Mouse (Mus musculus) cortical plate, adult 2 months (tissue): Measurements from ENCODE around the gene Brwd1. TPM values are rescaled to one million over a fixed set of nuclear protein-coding genes. Genes with fewer than 3 reads are reported as not detected.

Experiments
- H3K27ac ChIP-seq: fragments of 200-500 bp; 2 replicates; pipeline ENCODE4 v1.5.1; 2012; ENCODE audit warnings: low read length, control low read depth, inconsistent platforms; ENCODE audit not compliant: insufficient read depth
- H3K4me1 ChIP-seq: fragments of 200-500 bp; 2 replicates; pipeline ENCODE4 v1.6.1; 2011; ENCODE audit warnings: low read length; ENCODE audit not compliant: control insufficient read depth, insufficient read depth
- H3K4me3 ChIP-seq: fragments of 200-500 bp; 2 replicates; pipeline ENCODE4 v1.5.1; 2011; ENCODE audit warnings: mild to moderate bottlenecking, low read length, control low read depth; ENCODE audit not compliant: insufficient read depth
- CTCF ChIP-seq: fragments of 200-500 bp; IDR thresholded peaks from 2 replicates; pipeline ENCODE4 v1.5.1; 2011; ENCODE audit warnings: mild to moderate bottlenecking, control low read depth, low read length; ENCODE audit not compliant: insufficient read depth; ENCODE audit errors: extremely low read depth
- POLR2A ChIP-seq: fragments of 200-500 bp; IDR thresholded peaks from 2 replicates; pipeline ENCODE4 v1.6.1; 2011; ENCODE audit warnings: mild to moderate bottlenecking, low read length, control low read depth; ENCODE audit not compliant: insufficient read depth; ENCODE audit errors: extremely low read depth
- polyA plus RNA-seq: library from polyadenylated mRNA; depleted of rRNA; stranded (reverse); fragments of >200 nt; gene quantifications from 2 replicates; pipeline ENCODE4 v1.2.3, GENCODE M21; 2012; rRNA removed

Brwd1 gene
- polyA plus RNA-seq, 1 experiment, result 95.0 TPM

DNA sequence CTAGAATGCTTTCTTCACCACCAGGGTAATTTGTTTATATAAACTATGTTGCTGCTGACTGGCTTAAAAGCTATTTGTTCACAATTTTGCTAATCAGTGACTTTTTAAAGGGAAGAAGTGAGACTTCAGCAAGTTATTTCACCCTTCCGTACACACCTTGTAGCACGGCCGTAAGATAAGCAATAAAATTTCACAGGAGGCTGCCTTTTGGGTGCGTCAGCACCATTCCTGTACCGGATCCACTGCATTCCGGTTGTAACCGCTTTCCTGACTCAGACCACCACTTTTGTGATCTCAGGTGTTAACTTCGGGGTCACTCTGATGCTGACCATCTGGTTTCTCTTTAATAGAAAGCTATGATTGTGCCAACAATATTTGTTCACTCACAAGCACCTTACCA lies 124.2 kb downstream of the Brwd1 start:
- no peak overlapping the region for H3K4me3 ChIP-seq
- H3K4me1 ChIP-seq, result no peaks in the 10 kb centered on the region
- H3K27ac ChIP-seq, result no peak overlapping the region
- TF ChIP-seq POLR2A, result no peak
- TF ChIP-seq CTCF, result no peak

- TF ChIP-seq POLR2A (no peak), CTCF (0 out of 2 replicates have a peak, but pooled peaks have one; percentile 17)
- Histone ChIP-seq H3K27ac (no peak overlapping the region), H3K4me3 (no peak overlapping the region), H3K4me1 (no peaks in the 10 kb centered on the region)
Observed at GRCm38 (mm10) chr16:95956618-95957017, 125.7 kb downstream of the Brwd1 start.

- no peak overlapping the region for H3K4me3 ChIP-seq
- H3K4me1 ChIP-seq, result no peaks in the 10 kb centered on the region
- no peak overlapping the region for H3K27ac ChIP-seq
- TF ChIP-seq CTCF (no peak), POLR2A (no peak)
Observed at GRCm38 (mm10) chr16:95955716-95956346, 126.5 kb downstream of the Brwd1 start.

GRCm38 (mm10) chr16:95954341-95954740 lies 128.0 kb downstream of the Brwd1 start:
- H3K27ac ChIP-seq, result no peak overlapping the region
- TF ChIP-seq CTCF (no peak), POLR2A (no peak)
- no peaks in the 10 kb centered on the region for H3K4me1 ChIP-seq
- no peak overlapping the region for H3K4me3 ChIP-seq

DNA sequence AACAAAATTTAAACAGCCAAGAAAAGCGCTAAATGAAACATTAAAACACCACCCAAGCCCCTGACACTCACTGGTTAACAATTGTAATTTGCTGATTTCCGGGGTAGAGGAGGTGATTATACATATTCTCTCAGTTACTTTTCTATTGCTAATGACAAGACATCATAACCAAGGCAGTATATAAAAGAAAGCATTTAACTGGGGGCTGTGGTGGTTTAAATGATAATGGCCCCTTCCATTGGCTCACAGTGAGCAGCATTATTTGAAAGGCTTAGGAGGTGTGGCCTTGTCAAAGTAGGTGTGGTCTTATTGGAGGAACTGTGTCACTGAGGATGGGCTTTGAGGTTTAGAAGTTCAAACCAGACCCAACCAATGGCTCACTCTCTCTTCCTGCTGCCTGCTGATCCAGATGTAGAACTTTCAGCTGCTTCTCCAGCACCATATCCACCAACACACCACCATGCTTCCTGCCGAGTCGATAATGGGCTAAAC lies 129.1 kb downstream of the Brwd1 start:
- no peak for TF ChIP-seq POLR2A
- no peak for TF ChIP-seq CTCF
- Histone ChIP-seq H3K27ac (no peak overlapping the region), H3K4me1 (no peaks in the 10 kb centered on the region), H3K4me3 (no peak overlapping the region)

DNA sequence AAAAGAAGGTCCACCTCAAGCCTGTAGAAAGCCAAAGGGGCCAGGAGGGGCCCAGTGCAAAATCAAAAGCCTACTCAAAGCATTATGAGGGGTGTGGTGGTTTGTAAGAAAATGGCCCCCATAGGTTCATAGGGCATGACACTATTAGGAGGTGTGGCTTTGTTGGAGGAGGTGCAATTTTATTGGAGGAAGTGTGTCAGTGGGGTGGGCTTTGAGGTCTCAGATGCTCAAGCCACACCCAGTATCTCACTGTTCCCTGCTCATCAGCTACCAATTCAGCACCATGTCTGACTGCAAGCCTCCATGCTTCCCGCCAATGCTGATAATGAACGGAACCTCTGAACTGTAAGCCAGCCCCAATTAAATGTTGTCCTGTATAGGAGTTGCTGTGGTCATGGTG lies 130.9 kb downstream of the Brwd1 start:
- Histone ChIP-seq H3K27ac (no peak overlapping the region), H3K4me1 (no peaks in the 10 kb centered on the region), H3K4me3 (no peak overlapping the region)
- TF ChIP-seq CTCF (no peak), POLR2A (no peak)

DNA sequence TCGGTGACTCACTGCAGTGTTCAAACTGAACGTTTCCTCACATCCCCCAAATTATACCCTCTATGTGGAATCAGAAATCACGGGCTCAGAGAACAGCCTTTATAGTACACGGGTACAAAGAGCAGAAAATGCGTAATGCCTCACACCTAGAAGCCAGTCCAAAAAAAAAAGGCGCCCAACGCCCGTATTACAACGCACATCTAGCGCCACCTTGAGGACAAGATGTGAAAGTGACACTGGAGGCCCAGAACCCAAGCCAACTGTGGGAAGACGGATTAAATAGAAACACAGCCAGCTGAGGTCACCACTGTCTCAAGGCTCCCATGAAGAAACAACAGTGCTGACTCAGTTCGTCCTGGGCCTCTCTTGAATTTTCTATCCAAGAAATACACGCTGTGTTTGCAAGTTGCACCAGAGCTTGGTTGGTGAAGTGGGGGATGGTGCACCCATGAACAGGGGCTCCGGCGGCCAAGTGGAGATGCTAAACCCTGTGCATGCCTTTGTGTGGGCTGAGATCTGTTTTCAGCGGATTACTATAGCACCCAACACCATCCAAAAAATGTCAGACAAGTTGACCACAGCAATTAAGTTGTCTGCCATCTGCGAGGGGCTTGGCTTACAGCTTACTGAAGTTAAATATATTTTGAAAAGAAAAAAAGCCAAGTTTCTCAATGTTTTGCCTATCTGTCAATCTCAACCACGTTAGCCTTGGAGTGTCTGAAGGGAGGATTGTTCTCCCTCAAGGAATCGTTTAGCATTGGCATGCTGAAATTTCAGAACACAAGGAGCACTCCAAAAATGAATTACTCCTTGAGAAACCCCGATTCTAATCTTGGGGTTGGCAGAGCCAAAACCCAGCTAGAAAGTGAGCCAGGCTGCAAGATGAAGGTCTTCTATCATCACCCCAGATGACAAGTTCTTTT lies 136.7 kb downstream of the Brwd1 start:
- H3K27ac ChIP-seq, result no peak overlapping the region
- H3K4me1 ChIP-seq, result no peaks in the 10 kb centered on the region; the same call in 1 of the 2 replicates
- H3K4me3 ChIP-seq, result no peak overlapping the region
- TF ChIP-seq CTCF (peak; percentile 90), POLR2A (no peak)

GRCm38 (mm10) chr16:95943186-95943585 lies 139.1 kb downstream of the Brwd1 start:
- Histone ChIP-seq H3K4me1 (no peaks in the 10 kb centered on the region; the same call in 1 of the 2 replicates), H3K4me3 (no peak overlapping the region), H3K27ac (no peak overlapping the region)
- TF ChIP-seq CTCF, result no peak
- no peak for TF ChIP-seq POLR2A

Other genes starting within 250 kb of the Brwd1 start
- gene Psmg1, start 91.6 kb downstream of the Brwd1 start, polyA plus RNA-seq, result 22.0 and 23.2 TPM in 2 replicates
- 70.3 and 75.2 TPM in 2 replicates for gene Hmgn1, start 45.2 kb upstream of the Brwd1 start, polyA plus RNA-seq
- 79.6 and 93.2 TPM in 2 replicates for gene Wrb, start 62.9 kb upstream of the Brwd1 start, polyA plus RNA-seq
- gene Lca5l, start 109.7 kb upstream of the Brwd1 start, polyA plus RNA-seq, result 3.2 and 3.5 TPM in 2 replicates
- gene Sh3bgr, start 117.9 kb upstream of the Brwd1 start, polyA plus RNA-seq, result 2.5 and 5.2 TPM in 2 replicates
- gene B3galt5, start 153.3 kb upstream of the Brwd1 start, polyA plus RNA-seq, result 14.6 and 15.3 TPM in 2 replicates